Mouse (Mus musculus) effector memory CD4-positive, alpha-beta T cell, adult 7 months (primary cell): ENCODE data around the gene A730009L09Rik. TPM values are rescaled to one million over a fixed set of nuclear protein-coding genes. Genes with fewer than 3 reads are reported as not detected.

Experiments used
- polyA plus RNA-seq: library from polyadenylated mRNA; unstranded; fragments of 100-300 nt; shearing (Covaris generic); gene quantifications from one replicate; pipeline ENCODE4 v1.2.1, GENCODE M21; 2017

A730009L09Rik gene
- not detected for polyA plus RNA-seq

GRCm38 (mm10) chr16:84514821-84515220 is at the start of gene A730009L09Rik:
Gene A730009L09Rik (plus strand): TSS chr16:84515121.

Other genes with a start within 250 kb of the A730009L09Rik start
- 18.0 TPM for gene Mrpl39, start 220.6 kb downstream of the A730009L09Rik start, polyA plus RNA-seq